Mouse (Mus musculus) cerebellum, postnatal 4 days (tissue): ENCODE measurements at regions not wholly inside any gene's neighbourhood (a gene's known extent, or its start where the extent isn't known, plus 50 kb on each side); places are given as distances from the start of the nearest gene placed in this dataset.

ENCODE experiments used
- DNase-seq, 2 experiments: peaks; one replicate each; pipeline ENCODE4 v3.0.0; 2022; ENCODE audit warnings: low spot score in 2 of 2, mixed read lengths in 1 of 2

- no peak for DNase-seq
Observed at GRCm38 (mm10) chr12:77663665-77664374, 425.9 kb downstream of the Fut8 start.

- no peak for DNase-seq
Observed at GRCm38 (mm10) chr12:77666411-77666810, 428.5 kb downstream of the Fut8 start.

- DNase-seq = no peak
Observed at GRCm38 (mm10) chr12:77667151-77667874, 429.4 kb downstream of the Fut8 start.

GRCm38 (mm10) chr12:77667875-77668204, 429.9 kb downstream of the Fut8 start:
- peak; percentile 77 to 87 for DNase-seq

- DNase-seq = no peak
Observed at GRCm38 (mm10) chr12:77670531-77670930, 432.6 kb downstream of the Fut8 start.

GRCm38 (mm10) chr12:77674352-77674751, 436.4 kb downstream of the Fut8 start:
- no peak for DNase-seq

- DNase-seq = peak in 1 of 2 experiments; percentile 38
Observed at GRCm38 (mm10) chr12:77674755-77675154, 436.8 kb downstream of the Fut8 start.

- DNase-seq = no peak
Observed at GRCm38 (mm10) chr12:77678040-77678439, 440.1 kb downstream of the Fut8 start.

- no peak for DNase-seq
Observed at GRCm38 (mm10) chr12:77694101-77694500, 456.2 kb downstream of the Fut8 start.

GRCm38 (mm10) chr12:77696039-77696631, 458.2 kb downstream of the Fut8 start:
- no peak for DNase-seq

GRCm38 (mm10) chr12:77696662-77697061, 458.7 kb downstream of the Fut8 start:
- DNase-seq = no peak

GRCm38 (mm10) chr12:77698088-77698487, 460.2 kb downstream of the Fut8 start:
- no peak for DNase-seq

- DNase-seq = no peak
Observed at GRCm38 (mm10) chr12:77699896-77700605, 462.1 kb downstream of the Fut8 start.

- DNase-seq = no peak
Observed at GRCm38 (mm10) chr12:77715506-77715905, 477.6 kb downstream of the Fut8 start.

- peak in 1 of 2 experiments; percentile 15 for DNase-seq
Observed at GRCm38 (mm10) chr12:77715979-77716378, 478.1 kb downstream of the Fut8 start.

- DNase-seq = no peak
Observed at GRCm38 (mm10) chr12:77727766-77728165, 466.3 kb upstream of the Gm6657 start.

- DNase-seq = peak; percentile 26 to 56
Observed at GRCm38 (mm10) chr12:77739047-77739760, 454.8 kb upstream of the Gm6657 start.

GRCm38 (mm10) chr12:77742716-77743115, 451.3 kb upstream of the Gm6657 start:
- DNase-seq = no peak

GRCm38 (mm10) chr12:77749438-77750007, 444.5 kb upstream of the Gm6657 start:
- no peak for DNase-seq

GRCm38 (mm10) chr12:77752181-77752580, 441.9 kb upstream of the Gm6657 start:
- DNase-seq = no peak

- no peak for DNase-seq
Observed at GRCm38 (mm10) chr12:77756021-77756420, 438.0 kb upstream of the Gm6657 start.
